Mouse (Mus musculus) intestine, postnatal 0 days (tissue): ENCODE results near the gene Hist1h2bh. TPM values are rescaled to one million over a fixed set of nuclear protein-coding genes. Genes with fewer than 3 reads are reported as not detected.
A peak's percentile ranks its signal among the peaks of the same experiment; 100 is the strongest.
"Not testable (repeated sequence)": the region's sequence is repeated elsewhere in the genome, so short reads cannot be mapped to it uniquely, and the experiment has no call there.

Experiments used
- ATAC-seq: fragments of 200-750 bp; cut with Nextera tagmentation; 2 replicates; pipeline ENCODE4 v1.8.0; 2017; ENCODE audit warnings: mild to moderate bottlenecking, moderate TSS enrichment, moderate library complexity
- H3K27ac ChIP-seq: fragments of 300-500 bp; sonication (generic); 2 replicates; pipeline ENCODE4 v1.5.1; 2014; ENCODE audit warnings: mild to moderate bottlenecking, low read depth, low read length, moderate library complexity
- H3K27me3 ChIP-seq: fragments of 300-500 bp; sonication (generic); replicated peaks from 2 replicates; pipeline ENCODE4 v1.6.1; 2014; ENCODE audit warnings: low read length, mixed read lengths; ENCODE audit not compliant: control insufficient read depth, insufficient read depth
- H3K36me3 ChIP-seq: fragments of 300-500 bp; sonication (generic); 2 replicates; pipeline ENCODE4 v1.6.1; 2014; ENCODE audit warnings: mild to moderate bottlenecking, moderate library complexity; ENCODE audit not compliant: control insufficient read depth, insufficient read depth
- H3K4me1 ChIP-seq: fragments of 300-500 bp; sonication (generic); replicated peaks from 2 replicates; pipeline ENCODE4 v1.6.1; 2014; ENCODE audit warnings: antibody characterized with exemption, low read length, mixed read lengths; ENCODE audit not compliant: control insufficient read depth, insufficient read depth
- H3K4me2 ChIP-seq: fragments of 300-500 bp; sonication (generic); replicated peaks from 2 replicates; pipeline ENCODE4 v1.6.1; 2014; ENCODE audit warnings: low read depth, mild to moderate bottlenecking, moderate library complexity
- H3K4me3 ChIP-seq: fragments of 300-500 bp; sonication (generic); 2 replicates; pipeline ENCODE4 v1.5.1; 2014; ENCODE audit warnings: low read depth, low read length
- H3K9ac ChIP-seq: fragments of 300-500 bp; sonication (generic); 2 replicates; pipeline ENCODE4 v1.6.1; 2014; ENCODE audit warnings: mild to moderate bottlenecking, low read depth, low read length
- H3K9me3 ChIP-seq: fragments of 300-500 bp; sonication (generic); 2 replicates; pipeline ENCODE4 v1.6.1; 2016; ENCODE audit warnings: mixed run types; ENCODE audit not compliant: control insufficient read depth
- CTCF ChIP-seq: sonication (generic); IDR thresholded peaks from 2 replicates; pipeline ENCODE4 v1.5.1; 2016; ENCODE audit warnings: low read depth, mild to moderate bottlenecking, control low read depth, antibody characterized with exemption, moderate library complexity
- WGBS: fragments of 180-500 bp; shearing (Covaris S2); extraction: QIAGEN DNeasy Blood & Tissue Kit; methylation state at CpG from one replicate; pipeline ENCODE4 v1.1.7; 2014; 5-methylcytosine and 5-hydroxymethylcytosine counted together
- polyA plus RNA-seq: library from polyadenylated mRNA; unstranded; fragments of >200 nt; fragmentation: Nextera tagmentation; extraction: Ambion mirVana; gene quantifications from 2 replicates; pipeline ENCODE4 v1.2.1, GENCODE M21; 2015

Gene Hist1h2bh
- polyA plus RNA-seq, 1 experiment from 2014 or later = 0.23 TPM

- Histone ChIP-seq H3K27ac (peak overlapping the region; percentile 9; the same call in 1 of the 2 replicates), H3K36me3 (no peaks in the 10 kb centered on the region), H3K4me2 (peak overlapping the region; percentile 67), H3K4me3 (peak overlapping the region; percentile 34), H3K4me1 (peaks cover 9% of the 10 kb centered on the region; the same call in 1 of the 2 replicates), H3K9ac (peak overlapping the region; percentile 46; the same call in 1 of the 2 replicates), H3K27me3 (no peaks in the 10 kb centered on the region), H3K9me3 (no peaks in the 10 kb centered on the region)
- WGBS = 35% methylated on average over 6 of the region's 6 CpGs
- no peak for ATAC-seq
- TF ChIP-seq CTCF = no peak
These were observed 33.9 kb upstream of the Hist1h2bh start for GRCm38 (mm10) chr13:23576906-23577639.

GRCm38 (mm10) chr13:23576351-23576881, 33.2 kb upstream of the Hist1h2bh start:
- H3K9ac ChIP-seq = peak overlapping the region; percentile 46; the same call in 1 of the 2 replicates
- H3K9me3 ChIP-seq = no peaks in the 10 kb centered on the region
- no peak for TF ChIP-seq CTCF
- peaks cover 9% of the 10 kb centered on the region; the same call in 1 of the 2 replicates for H3K4me1 ChIP-seq
- peak overlapping the region; percentile 34 for H3K4me3 ChIP-seq
- peak overlapping the region; percentile 9; the same call in 1 of the 2 replicates for H3K27ac ChIP-seq
- H3K4me2 ChIP-seq = peak overlapping the region; percentile 67
- 7% methylated on average over 7 of the region's 7 CpGs for WGBS
- H3K27me3 ChIP-seq = no peaks in the 10 kb centered on the region
- no peaks in the 10 kb centered on the region for H3K36me3 ChIP-seq
- ATAC-seq = no peak

GRCm38 (mm10) chr13:23575864-23576313, 32.7 kb upstream of the Hist1h2bh start:
- H3K9me3 ChIP-seq, H3K36me3 ChIP-seq, ATAC-seq, H3K4me1 ChIP-seq, H3K27me3 ChIP-seq: not testable (repeated sequence)
- 0% methylated on average over 9 of the region's 40 CpGs for WGBS
- H3K9ac ChIP-seq = peak overlapping the region; percentile 46; the same call in 1 of the 2 replicates
- peak overlapping the region; percentile 67 for H3K4me2 ChIP-seq
- H3K27ac ChIP-seq = peak overlapping the region; percentile 54; the same call in 1 of the 2 replicates
- H3K4me3 ChIP-seq = peak overlapping the region; percentile 34

- under 1% methylated on average over 18 of the region's 18 CpGs for WGBS
- Histone ChIP-seq H3K9ac (peak within 1 kb of the TSS; percentile 46; the same call in 1 of the 2 replicates), H3K4me2 (peak within 1 kb of the TSS; percentile 67), H3K4me1 (peaks cover 9% of the 10 kb centered on the region; the same call in 1 of the 2 replicates), H3K27ac (peak within 1 kb of the TSS; percentile 54; the same call in 1 of the 2 replicates), H3K27me3 (no peaks in the 10 kb centered on the region), H3K9me3 (no peaks in the 10 kb centered on the region), H3K4me3 (peak within 1 kb of the TSS; percentile 34), H3K36me3 (no peaks in the 10 kb centered on the region)
- TF ChIP-seq CTCF = no peak
- ATAC-seq = peak; percentile 52
These were observed 32.2 kb upstream of the Hist1h2bh start, which contains the start of gene Hist1h3d for GRCm38 (mm10) chr13:23575271-23575851. TSS of gene Hist1h3d (plus strand) at chr13:23575763.

- H3K4me2 ChIP-seq = peak overlapping the region; percentile 69
- H3K4me1 ChIP-seq, H3K9me3 ChIP-seq, H3K36me3 ChIP-seq, H3K9ac ChIP-seq, H3K27me3 ChIP-seq: not testable (repeated sequence)
- H3K4me3 ChIP-seq = peak overlapping the region; percentile 18; the same call in 1 of the 2 replicates
- ATAC-seq = peak; percentile 29
- under 1% methylated on average over 4 of the region's 39 CpGs for WGBS
- peak overlapping the region; percentile 62; the same call in 1 of the 2 replicates for H3K27ac ChIP-seq
These were observed 31.5 kb upstream of the Hist1h2bh start for GRCm38 (mm10) chr13:23574546-23575170.

- H3K4me3 ChIP-seq = peak within 1 kb of the TSS; percentile 35
- peak; percentile 87 for ATAC-seq
- H3K27me3 ChIP-seq, H3K36me3 ChIP-seq, H3K4me1 ChIP-seq, H3K9me3 ChIP-seq: not testable (repeated sequence)
- under 1% methylated on average over 28 of the region's 42 CpGs for WGBS
- H3K9ac ChIP-seq = peak within 1 kb of the TSS; percentile 53
- peak within 1 kb of the TSS; percentile 62 for H3K27ac ChIP-seq
- peak within 1 kb of the TSS; percentile 69 for H3K4me2 ChIP-seq
These were observed 30.8 kb upstream of the Hist1h2bh start, which contains the start of the genes Hist1h2bf and Hist1h2ad for GRCm38 (mm10) chr13:23573898-23574524. TSS of gene Hist1h2bf (minus strand) at chr13:23574196. TSS of gene Hist1h2ad (plus strand) at chr13:23574381.

GRCm38 (mm10) chr13:23573034-23573897, 30.1 kb upstream of the Hist1h2bh start:
- not testable (repeated sequence) for H3K9me3 ChIP-seq, H3K36me3 ChIP-seq, H3K27me3 ChIP-seq, H3K4me1 ChIP-seq, ATAC-seq
- Histone ChIP-seq H3K27ac (peak overlapping the region; percentile 62), H3K4me3 (peak overlapping the region; percentile 35), H3K4me2 (peak overlapping the region; percentile 69), H3K9ac (peak overlapping the region; percentile 53)
- WGBS = 5% methylated on average over 17 of the region's 20 CpGs
